Mouse (Mus musculus) c-Kit-negative CD71-positive TER-119-positive erythroid progenitor cells, embryonic 14.5 days (primary cell): ENCODE measurements at regions not wholly inside any gene's neighbourhood (a gene's known extent, or its start where the extent isn't known, plus 50 kb on each side); places are given as distances from the start of the nearest gene placed in this dataset.

Source experiments
- DNase-seq: peaks from one replicate; pipeline ENCODE4 v3.0.0-alpha.2; 2013; ENCODE audit warnings: low read depth, low spot score

GRCm38 (mm10) chr9:67610696-67611095 is 51.2 kb upstream of the Tln2 start:
- no peak for DNase-seq

GRCm38 (mm10) chr9:67611676-67612075 is 52.2 kb upstream of the Tln2 start:
- DNase-seq, result no peak

GRCm38 (mm10) chr9:67612101-67612500 is 52.6 kb upstream of the Tln2 start:
- no peak for DNase-seq

- DNase-seq, result no peak
These were observed 54.7 kb upstream of the Tln2 start for GRCm38 (mm10) chr9:67614068-67614727.

- DNase-seq, result no peak
These were observed 56.7 kb upstream of the Tln2 start for GRCm38 (mm10) chr9:67616207-67616606.

GRCm38 (mm10) chr9:67617341-67618217 is 58.1 kb upstream of the Tln2 start:
- DNase-seq, result no peak

- DNase-seq, result no peak
These were observed 61.4 kb upstream of the Tln2 start for GRCm38 (mm10) chr9:67620945-67621344.

- no peak for DNase-seq
These were observed 67.7 kb upstream of the Tln2 start for GRCm38 (mm10) chr9:67627196-67627595.

GRCm38 (mm10) chr9:67629624-67630023 is 70.1 kb upstream of the Tln2 start:
- DNase-seq, result no peak

GRCm38 (mm10) chr9:67630173-67630572 is 70.7 kb upstream of the Tln2 start:
- DNase-seq, result no peak

- DNase-seq, result no peak
These were observed 72.3 kb upstream of the Tln2 start for GRCm38 (mm10) chr9:67631741-67632243.

GRCm38 (mm10) chr9:67632521-67633025 is 73.1 kb upstream of the Tln2 start:
- no peak for DNase-seq

GRCm38 (mm10) chr9:67633026-67633741 is 73.7 kb upstream of the Tln2 start:
- DNase-seq, result no peak

- no peak for DNase-seq
These were observed 74.4 kb upstream of the Tln2 start for GRCm38 (mm10) chr9:67633761-67634441.

GRCm38 (mm10) chr9:67646820-67647219 is 87.3 kb upstream of the Tln2 start:
- no peak for DNase-seq

GRCm38 (mm10) chr9:67664773-67665172 is 94.5 kb upstream of the C2cd4b start:
- no peak for DNase-seq

- DNase-seq, result no peak
These were observed 88.8 kb upstream of the C2cd4b start for GRCm38 (mm10) chr9:67670261-67671020.

GRCm38 (mm10) chr9:67676906-67677305 is 82.3 kb upstream of the C2cd4b start:
- no peak for DNase-seq

GRCm38 (mm10) chr9:67683367-67683766 is 75.9 kb upstream of the C2cd4b start:
- peak; percentile 33 for DNase-seq

- no peak for DNase-seq
These were observed 66.8 kb upstream of the C2cd4b start for GRCm38 (mm10) chr9:67692396-67692795.

- DNase-seq, result no peak
These were observed 65.5 kb upstream of the C2cd4b start for GRCm38 (mm10) chr9:67693716-67694115.
